Comparison of ENCODE assay signal across 8 mouse cellular contexts in genomic region chr6:88841514-88841780, GRCm38 (mm10). TPM values are rescaled to one million over a fixed set of nuclear protein-coding genes. Genes with fewer than 3 reads are reported as not detected.
A peak's percentile ranks its signal among the peaks of the same experiment; 100 is the strongest.
DNase-seq lines count a peak whose midpoint lies in the region; ATAC-seq and TF ChIP-seq lines count a peak whose summit lies in the region.

No protein-coding gene starts in this region.

- WGBS in heart, embryonic 10.5 days = under 1% methylated on average over 22 of the region's 22 CpGs
- WGBS in forebrain, embryonic 12.5 days = under 1% methylated on average over 22 of the region's 22 CpGs
- WGBS in liver, embryonic 14.5 days (ENCODE audit: insufficient replicate concordance) = under 1% methylated on average over 22 of the region's 22 CpGs

- peaks cover 30% of the 10 kb centered on the region for H3K4me1 ChIP-seq in heart, embryonic 10.5 days
- H3K4me1 ChIP-seq in CH12.LX (ENCODE audit: control insufficient read depth in 1 of 2, insufficient read depth in 2 of 2) = peaks cover 15 to 29% of the 10 kb centered on the region in 2 experiments
- peaks cover 23% of the 10 kb centered on the region for H3K4me1 ChIP-seq in forebrain, embryonic 12.5 days
- peaks cover 8 to 16% of the 10 kb centered on the region in 2 experiments for H3K4me1 ChIP-seq in liver, embryonic 14.5 days (replicated peaks; ENCODE audit: control insufficient read depth in 2 of 2, insufficient read depth in 2 of 2, low read length in 1 of 2)

- H3K79me2 ChIP-seq in CH12.LX (replicated peaks; ENCODE audit: control insufficient read depth, extremely low read depth, insufficient read depth, poor library complexity, severe bottlenecking) = peaks cover 2% of the 10 kb centered on the region; the same call in 1 of the 2 replicates

- no peak for DNase-seq in heart, embryonic 10.5 days (ENCODE audit: low spot score)
- no peak for DNase-seq in heart, postnatal 36 days
- no peak for DNase-seq in CH12.LX (ENCODE audit: extremely low read depth)
- DNase-seq in liver, embryonic 14.5 days (ENCODE audit: low read depth in 3 of 3, low spot score in 3 of 3) = no peak
- no peak for DNase-seq in right cerebral cortex, adult 2 months (ENCODE audit: low spot score in 2 of 2)
- no peak for DNase-seq in right cerebral cortex, postnatal 14 days
- no peak for DNase-seq in embryo, embryonic 10 days (ENCODE audit: low spot score)

- peaks cover 31% of the 10 kb centered on the region for H3K36me3 ChIP-seq in heart, embryonic 10.5 days
- H3K36me3 ChIP-seq in CH12.LX (replicated peaks in 1 of 2; ENCODE audit: control insufficient read depth in 1 of 2, insufficient read depth in 1 of 2, low read length in 1 of 2) = peaks cover 22 to 38% of the 10 kb centered on the region in 2 experiments
- H3K36me3 ChIP-seq in forebrain, embryonic 12.5 days (replicated peaks) = peaks cover 33% of the 10 kb centered on the region
- peaks cover 26% of the 10 kb centered on the region for H3K36me3 ChIP-seq in liver, embryonic 14.5 days (replicated peaks; ENCODE audit: control insufficient read depth, insufficient read depth, low read depth)

- no peak for TF ChIP-seq RAD21 in CH12.LX (IDR thresholded peaks at IDR 0.05; ENCODE audit: low read depth, low read length)

- H3K4me3 ChIP-seq in heart, embryonic 10.5 days = peak overlapping the region; percentile 78
- peak overlapping the region; percentile 90 to 97 (median 92) for H3K4me3 ChIP-seq in CH12.LX (replicated peaks in 1 of 3; ENCODE audit: low read depth in 2 of 3, low read length in 2 of 3, poor library complexity in 1 of 3)
- H3K4me3 ChIP-seq in forebrain, embryonic 12.5 days (replicated peaks) = peak overlapping the region; percentile 69
- H3K4me3 ChIP-seq in liver, embryonic 14.5 days (ENCODE audit: insufficient read depth in 1 of 2, low read depth in 2 of 2, low read length in 2 of 2) = peak overlapping the region; percentile 83 to 93

- H3K9me3 ChIP-seq in heart, embryonic 10.5 days = no peaks in the 10 kb centered on the region
- no peaks in the 10 kb centered on the region for H3K9me3 ChIP-seq in CH12.LX (replicated peaks; ENCODE audit: low read length)
- no peaks in the 10 kb centered on the region for H3K9me3 ChIP-seq in forebrain, embryonic 12.5 days
- no peaks in the 10 kb centered on the region for H3K9me3 ChIP-seq in liver, embryonic 14.5 days (ENCODE audit: control insufficient read depth, low read length)

- no peaks in the 10 kb centered on the region for H3K27me3 ChIP-seq in heart, embryonic 10.5 days (ENCODE audit: insufficient read depth, poor library complexity, severe bottlenecking)
- peaks cover 3% of the 10 kb centered on the region for H3K27me3 ChIP-seq in CH12.LX (replicated peaks)
- 0 out of 2 replicates have a peak, but pooled peaks cover 3% of the 10 kb centered on the region for H3K27me3 ChIP-seq in forebrain, embryonic 12.5 days
- H3K27me3 ChIP-seq in liver, embryonic 14.5 days (ENCODE audit: control insufficient read depth, insufficient read depth, low read length) = no peaks in the 10 kb centered on the region

- no peak for TF ChIP-seq EP300 in CH12.LX (IDR thresholded peaks at IDR 0.05; ENCODE audit: low read length)
- TF ChIP-seq EP300 in liver, embryonic 14.5 days (IDR thresholded peaks at IDR 0.05; ENCODE audit: low read depth) = no peak

- dilution Hi-C loops in CH12.LX (cut with MboI; ENCODE audit: extremely low pct_ligation_motif_present, extremely low pct_unique_long_range_greater_than_20kb, low sequenced_read_pairs) = no loop called here

- peak overlapping the region; percentile 93 for H3K27ac ChIP-seq in heart, embryonic 10.5 days
- H3K27ac ChIP-seq in CH12.LX (ENCODE audit: insufficient read depth, low read depth) = peak overlapping the region; percentile 33
- peak overlapping the region; percentile 80 for H3K27ac ChIP-seq in forebrain, embryonic 12.5 days
- H3K27ac ChIP-seq in liver, embryonic 14.5 days = peak overlapping the region; percentile 87

- TF ChIP-seq CTCF in CH12.LX (conservative IDR thresholded peaks at IDR 0.05 in 1 of 2, IDR thresholded peaks at IDR 0.05 in 1 of 2; ENCODE audit: low read depth in 2 of 2, low read length in 2 of 2) = no peak
- TF ChIP-seq CTCF in liver, embryonic 14.5 days (IDR thresholded peaks at IDR 0.05; ENCODE audit: low read depth) = no peak

- peak overlapping the region; percentile 74 for H3K9ac ChIP-seq in CH12.LX (ENCODE audit: insufficient read depth, low read depth)
- H3K9ac ChIP-seq in forebrain, embryonic 12.5 days = peak overlapping the region; percentile 78
- peak overlapping the region; percentile 94 for H3K9ac ChIP-seq in liver, embryonic 14.5 days (replicated peaks)

- no peak for TF ChIP-seq POLR2A in CH12.LX (IDR thresholded peaks at IDR 0.05; ENCODE audit: low read depth, low read length)

- intact Hi-C loops in heart, postnatal 36 days (cut with DNase I) = no loop called here

- H3K4me2 ChIP-seq in CH12.LX (ENCODE audit: insufficient read depth, low read depth, poor library complexity, severe bottlenecking) = peak overlapping the region; percentile 90
- peak overlapping the region; percentile 86 for H3K4me2 ChIP-seq in forebrain, embryonic 12.5 days
- H3K4me2 ChIP-seq in liver, embryonic 14.5 days (ENCODE audit: low read depth) = peak overlapping the region; percentile 85

- in situ Hi-C loops in CH12.LX (cut with MboI; ENCODE audit: low pct_ligation_motif_present, low pct_unique_long_range_greater_than_20kb, low sequenced_read_pairs) = no loop called here

- ATAC-seq in forebrain, embryonic 12.5 days (ENCODE audit: low FRiP score) = no peak
- peak; percentile 25 for ATAC-seq in liver, embryonic 14.5 days (ENCODE audit: insufficient read depth)

TF ChIP-seq in CH12.LX, 34 proteins besides CTCF, POLR2A, EP300 and RAD21:
- TF ChIP-seq MAZ (IDR thresholded peaks at IDR 0.05; ENCODE audit: low read depth, low read length) = no peak
- no peak for TF ChIP-seq GABPA (IDR thresholded peaks at IDR 0.05; ENCODE audit: insufficient replicate concordance, low read depth, low read length)
- TF ChIP-seq MAFK (IDR thresholded peaks at IDR 0.05; ENCODE audit: insufficient replicate concordance, low read length) = no peak
- TF ChIP-seq NRF1 (IDR thresholded peaks at IDR 0.05; ENCODE audit: low read depth, low read length) = no peak
- no peak for TF ChIP-seq TBP (conservative IDR thresholded peaks at IDR 0.05; ENCODE audit: low read depth, low read length)
- no peak for TF ChIP-seq CHD1 (IDR thresholded peaks at IDR 0.05; ENCODE audit: low read depth, low read length)
- TF ChIP-seq MYC (IDR thresholded peaks at IDR 0.05; ENCODE audit: low read depth, low read length) = no peak
- TF ChIP-seq NELFE (IDR thresholded peaks at IDR 0.05; ENCODE audit: low read depth, low read length) = no peak
- TF ChIP-seq HCFC1 (IDR thresholded peaks at IDR 0.05; ENCODE audit: low read depth, low read length) = no peak
- no peak for TF ChIP-seq ZKSCAN1 (IDR thresholded peaks at IDR 0.05; ENCODE audit: borderline replicate concordance, low read depth, low read length)
- TF ChIP-seq MEF2A (IDR thresholded peaks at IDR 0.05; ENCODE audit: borderline replicate concordance, low read depth, low read length) = no peak
- no peak for TF ChIP-seq JUN (IDR thresholded peaks at IDR 0.05; ENCODE audit: insufficient read depth, low read depth, low read length)
- no peak for TF ChIP-seq IRF4 (IDR thresholded peaks at IDR 0.05; ENCODE audit: low read depth, low read length)
- no peak for TF ChIP-seq SMC3 (IDR thresholded peaks at IDR 0.05; ENCODE audit: low read depth, low read length)

RNA-seq across cellular contexts. Expression of gene Abtb1, which starts 0.3 kb away (rescaled TPM):
- polyA plus RNA-seq in heart, embryonic 10.5 days (2016; fragmentation: Nextera tagmentation; extraction: Ambion mirVana) = 20.9 and 23.5 TPM in 2 replicates
- total RNA-seq in heart, postnatal 36 days (2021) = 10 to 100 TPM; 28.1 to 29.2 TPM
- 11.2 and 18.4 TPM in 2 replicates for total RNA-seq in CH12.LX (2012; rRNA removed)
- total RNA-seq in CH12.LX (2014; rRNA removed) = 13.0 and 14.9 TPM in 2 replicates
- 17.8 and 20.8 TPM in 2 replicates for polyA plus RNA-seq in CH12.LX (2012; ENCODE audit: insufficient read length, low read depth)
- polyA plus RNA-seq in forebrain, embryonic 12.5 days (2016; fragmentation: Nextera tagmentation; extraction: Ambion mirVana) = 23.0 and 23.5 TPM in 2 replicates
- polyA plus RNA-seq in liver, embryonic 14.5 days (2012; rRNA removed) = 43.1 and 47.5 TPM in 2 replicates
- 39.0 and 44.9 TPM in 2 replicates for polyA plus RNA-seq in liver, embryonic 14.5 days (2014; fragmentation: Nextera tagmentation; extraction: Ambion mirVana)

RNA-seq across cellular contexts. Expression of gene Podxl2, which starts 33.4 kb away (rescaled TPM):
- 26.7 and 28.6 TPM in 2 replicates for polyA plus RNA-seq in heart, embryonic 10.5 days (2016; fragmentation: Nextera tagmentation; extraction: Ambion mirVana)
- total RNA-seq in heart, postnatal 36 days (2021) = 10 to 100 TPM; 13.7 to 21.2 TPM
- total RNA-seq in CH12.LX (2012; rRNA removed) (0.34 and 0.81 TPM in 2 replicates), CH12.LX (2014; rRNA removed) (0.57 and 0.93 TPM in 2 replicates)
- 0.79 TPM in 1 of 2 replicates, not detected in the other for polyA plus RNA-seq in CH12.LX (2012; ENCODE audit: insufficient read length, low read depth)
- polyA plus RNA-seq in forebrain, embryonic 12.5 days (2016; fragmentation: Nextera tagmentation; extraction: Ambion mirVana) = 248 and 258 TPM in 2 replicates
- polyA plus RNA-seq in liver, embryonic 14.5 days (2012; rRNA removed) = 1.9 and 3.1 TPM in 2 replicates
- polyA plus RNA-seq in liver, embryonic 14.5 days (2014; fragmentation: Nextera tagmentation; extraction: Ambion mirVana) = 0.59 and 1.2 TPM in 2 replicates

RNA-seq across cellular contexts. Expression of gene Mcm2, which starts 57.1 kb away (rescaled TPM):
- 184 TPM in 2 replicates for polyA plus RNA-seq in heart, embryonic 10.5 days (2016; fragmentation: Nextera tagmentation; extraction: Ambion mirVana)
- 1 to 10 TPM; 5.4 to 6.5 TPM for total RNA-seq in heart, postnatal 36 days (2021)
- total RNA-seq in CH12.LX (2012; rRNA removed) (130 and 153 TPM in 2 replicates), CH12.LX (2014; rRNA removed) (146 and 148 TPM in 2 replicates)
- 148 and 207 TPM in 2 replicates for polyA plus RNA-seq in CH12.LX (2012; ENCODE audit: insufficient read length, low read depth)
- polyA plus RNA-seq in forebrain, embryonic 12.5 days (2016; fragmentation: Nextera tagmentation; extraction: Ambion mirVana) = 200 and 211 TPM in 2 replicates
- polyA plus RNA-seq in liver, embryonic 14.5 days (2012; rRNA removed) = 99.2 and 113 TPM in 2 replicates
- polyA plus RNA-seq in liver, embryonic 14.5 days (2014; fragmentation: Nextera tagmentation; extraction: Ambion mirVana) = 142 and 167 TPM in 2 replicates

Comparison
In these comparisons a context has a peak if more than half of its experiments do, and no peak if none do; other contexts are left out.
1. H3K27ac ChIP-seq: peak in every context shown above with its lines; median percentile 93 in heart, embryonic 10.5 days; 87 in liver, embryonic 14.5 days; 80 in forebrain, embryonic 12.5 days; 33 in CH12.LX.